Mouse (Mus musculus): Measurements from ENCODE around the gene Ang5. TPM values are rescaled to one million over a fixed set of nuclear protein-coding genes. Genes with fewer than 3 reads are reported as not detected.
"Not testable (repeated sequence)": the region's sequence is repeated elsewhere in the genome, so short reads cannot be mapped to it uniquely, and the experiment has no call there.

Ang5 gene
- not detected in 2 replicates for total RNA-seq (2017)

DNA sequence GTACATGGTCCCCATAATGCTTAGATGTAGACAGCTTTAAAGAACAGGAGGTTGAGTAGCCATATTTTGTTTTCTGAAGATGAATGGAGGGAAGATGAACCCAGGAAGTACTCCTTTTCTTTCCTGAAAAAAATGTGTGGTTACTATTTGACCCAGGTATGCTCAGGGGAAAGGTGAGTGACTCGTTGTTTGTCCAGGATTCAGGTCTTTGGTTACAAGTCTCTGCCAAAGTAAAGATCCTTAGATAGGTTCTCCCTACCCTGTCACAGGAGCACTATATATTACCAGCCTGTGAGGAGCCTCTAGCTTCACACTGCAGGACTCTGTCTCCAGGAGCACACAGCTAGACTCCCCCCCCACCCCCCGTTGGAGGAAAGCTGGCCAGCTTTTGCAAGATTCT is at the start of gene Ang5:
Gene Ang5, plus strand, starts transcription at position 301 of the 400 bp plus-strand sequence.
- ATAC-seq (replicated peaks; ENCODE audit: low read depth, poor library complexity, severe bottlenecking) = not testable (repeated sequence)

DNA sequence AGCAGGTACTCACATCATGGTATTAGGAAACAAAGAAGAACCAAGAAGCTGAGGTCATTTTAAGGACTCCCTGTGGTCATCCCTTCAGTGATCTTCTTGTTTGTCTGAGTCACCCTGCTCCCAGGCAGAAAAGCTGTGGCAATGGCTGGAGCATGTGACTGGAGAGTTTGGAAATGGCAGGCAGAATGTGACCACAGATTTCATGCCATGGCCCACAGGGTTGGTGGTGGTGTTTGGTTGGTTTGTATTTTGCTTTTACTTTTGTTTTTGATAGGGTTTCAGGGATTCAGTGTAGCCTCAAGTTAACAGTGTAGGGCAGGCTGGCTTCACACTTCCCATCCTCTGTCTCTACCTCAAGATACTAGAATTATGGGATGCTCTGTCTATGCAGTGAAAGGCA is 38.7 kb upstream of the Ang5 start:
- ATAC-seq (replicated peaks; ENCODE audit: low read depth, poor library complexity, severe bottlenecking) = peak; percentile 68

DNA sequence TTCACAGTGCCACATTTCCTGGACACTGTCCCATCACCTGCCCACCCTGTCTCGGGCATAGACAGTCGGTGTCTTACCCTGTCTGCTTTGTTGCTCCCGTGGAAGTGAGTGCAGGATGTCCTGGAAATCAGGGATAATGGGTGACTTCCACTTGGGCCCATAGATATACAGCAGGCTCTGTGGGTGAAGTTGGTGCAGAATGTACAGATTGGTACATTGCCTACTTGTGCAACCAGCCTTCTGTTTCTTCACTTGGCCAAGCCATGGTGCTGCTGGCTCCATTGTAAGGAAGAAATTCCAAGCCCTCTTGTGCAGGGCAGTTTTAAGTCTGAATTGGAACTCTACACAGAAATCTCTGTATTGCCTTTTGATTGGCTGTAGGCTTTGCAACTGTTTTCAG is 33.4 kb upstream of the Ang5 start, which contains the start of gene Ear10:
Gene Ear10, minus strand, starts transcription at position 101 of the 400 bp plus-strand sequence.
- ATAC-seq (replicated peaks; ENCODE audit: low read depth, poor library complexity, severe bottlenecking) = not testable (repeated sequence)

DNA sequence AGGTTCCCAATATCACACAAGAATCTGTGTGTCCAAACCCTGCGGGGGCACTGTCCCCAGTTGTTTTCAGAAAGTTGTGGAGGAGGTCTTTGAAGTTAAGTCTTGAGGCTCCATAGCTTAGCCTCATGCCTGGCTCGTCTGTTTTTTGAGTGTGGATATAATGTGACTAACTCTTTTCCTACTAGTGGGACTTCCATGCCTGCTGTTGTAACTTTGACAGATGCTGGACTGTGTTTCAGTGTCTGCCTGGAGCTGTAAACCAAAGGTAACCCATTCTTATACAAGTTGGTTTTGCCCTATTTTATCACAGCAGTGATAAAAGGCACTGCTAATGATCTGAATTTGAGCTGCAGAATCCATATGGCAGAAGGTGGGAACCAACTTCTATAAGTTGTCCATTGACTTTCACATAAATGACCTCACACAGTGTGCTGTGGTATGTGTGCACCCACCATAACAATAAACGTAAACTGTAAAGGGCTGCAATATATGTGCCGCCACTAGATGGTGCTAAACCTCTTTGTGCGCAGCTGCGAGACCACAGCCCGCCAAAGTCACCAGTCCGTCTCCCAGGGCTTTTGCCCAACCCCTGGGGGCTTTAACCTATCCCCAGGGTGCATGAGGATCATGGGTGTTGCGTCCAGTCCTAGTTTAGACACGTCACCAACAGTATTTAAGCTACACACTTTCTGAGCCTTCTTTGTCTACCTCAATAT is 32.0 kb upstream of the Ang5 start, which contains the start of gene Gm8113:
Gene Gm8113, plus strand, starts transcription at position 703 of the 716 bp plus-strand sequence.
- ATAC-seq (replicated peaks; ENCODE audit: low read depth, poor library complexity, severe bottlenecking) = peak; percentile 93

DNA sequence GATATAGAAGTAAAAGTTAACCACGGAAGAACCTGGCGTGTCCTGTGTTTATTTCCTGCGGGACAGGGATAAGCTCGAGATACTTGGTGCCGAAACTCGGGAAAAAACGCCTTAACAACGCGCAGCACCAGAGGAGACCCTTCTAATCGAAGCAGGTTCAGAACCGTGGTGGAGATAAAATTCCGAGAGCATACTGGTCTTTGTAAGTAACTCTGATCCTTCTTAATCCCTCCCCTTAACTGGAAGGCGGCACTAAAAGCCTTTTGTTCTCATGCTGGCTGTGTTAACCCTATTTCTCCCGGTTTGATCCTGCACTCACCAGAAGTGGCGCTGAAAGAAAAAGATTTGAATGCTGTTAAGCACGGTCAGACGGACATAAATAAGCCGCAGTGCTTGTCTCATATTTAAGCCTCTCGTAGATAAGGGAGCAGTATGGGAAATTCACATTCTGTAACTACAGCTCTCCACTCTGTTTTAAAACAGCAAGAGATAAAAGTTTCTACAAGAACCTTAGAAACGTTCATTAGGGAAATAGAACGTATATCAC is 31.4 kb upstream of the Ang5 start:
- ATAC-seq (replicated peaks; ENCODE audit: low read depth, poor library complexity, severe bottlenecking) = peak; percentile 64; the same call in 1 of the 2 replicates

DNA sequence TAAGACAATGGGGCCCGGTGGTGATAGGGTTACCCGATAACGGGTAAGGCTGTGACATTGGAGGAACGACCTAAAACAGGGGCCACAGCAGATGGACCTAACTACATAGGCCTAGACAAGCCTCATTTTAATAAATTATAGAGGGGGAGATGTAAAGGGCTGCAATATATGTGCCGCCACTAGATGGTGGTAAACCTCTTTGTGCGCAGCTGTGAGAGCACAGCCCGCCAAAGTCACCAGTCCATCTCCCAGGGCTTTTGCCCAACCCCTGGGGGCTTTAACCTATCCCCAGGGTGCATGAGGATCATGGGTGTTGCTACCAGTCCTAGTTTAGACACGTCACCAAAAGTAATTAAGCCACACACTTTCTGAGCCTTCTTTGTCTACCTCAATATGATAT is 23.9 kb upstream of the Ang5 start:
- ATAC-seq (replicated peaks; ENCODE audit: low read depth, poor library complexity, severe bottlenecking) = peak; percentile 83

DNA sequence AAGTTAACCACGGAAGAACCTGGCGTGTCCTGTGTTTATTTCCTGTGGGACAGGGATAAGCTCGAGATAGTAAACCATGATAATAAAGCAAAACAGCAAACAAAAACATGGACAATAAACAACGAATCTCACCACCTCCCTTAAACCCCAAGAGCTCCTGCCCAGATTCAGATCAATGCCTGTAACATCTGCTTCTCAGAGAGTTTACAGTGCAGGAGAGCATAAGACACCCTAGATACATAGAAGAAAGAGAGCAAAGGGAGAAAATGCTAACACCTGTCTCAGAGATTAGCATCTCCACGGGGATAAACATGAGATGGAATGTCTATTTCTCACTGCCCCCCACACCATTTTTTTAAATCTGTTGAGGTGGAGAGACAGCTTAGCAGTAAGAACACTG is 23.5 kb upstream of the Ang5 start:
- not testable (repeated sequence) for ATAC-seq (replicated peaks; ENCODE audit: low read depth, poor library complexity, severe bottlenecking)

DNA sequence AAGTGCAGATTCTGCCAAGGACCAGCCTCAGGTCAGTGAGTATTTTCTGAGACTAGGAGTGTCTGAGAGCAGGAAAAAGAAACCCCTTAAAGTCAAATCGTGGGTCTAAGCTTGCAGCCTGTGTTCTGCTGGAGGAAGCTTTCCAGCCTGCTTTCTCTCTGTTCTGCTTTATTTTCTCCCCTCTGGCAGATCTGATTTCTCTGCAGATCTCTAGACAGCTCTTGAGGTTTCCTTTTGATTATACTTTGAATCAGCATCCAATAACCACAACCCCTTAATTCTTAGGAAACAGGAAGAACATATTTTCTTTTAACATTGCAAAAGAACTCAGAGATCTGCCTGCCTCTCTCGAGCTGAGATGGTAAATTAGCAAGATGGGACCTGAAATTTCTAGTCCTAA is 3.5 kb upstream of the Ang5 start:
- ATAC-seq (replicated peaks; ENCODE audit: low read depth, poor library complexity, severe bottlenecking) = peak; percentile 85

DNA sequence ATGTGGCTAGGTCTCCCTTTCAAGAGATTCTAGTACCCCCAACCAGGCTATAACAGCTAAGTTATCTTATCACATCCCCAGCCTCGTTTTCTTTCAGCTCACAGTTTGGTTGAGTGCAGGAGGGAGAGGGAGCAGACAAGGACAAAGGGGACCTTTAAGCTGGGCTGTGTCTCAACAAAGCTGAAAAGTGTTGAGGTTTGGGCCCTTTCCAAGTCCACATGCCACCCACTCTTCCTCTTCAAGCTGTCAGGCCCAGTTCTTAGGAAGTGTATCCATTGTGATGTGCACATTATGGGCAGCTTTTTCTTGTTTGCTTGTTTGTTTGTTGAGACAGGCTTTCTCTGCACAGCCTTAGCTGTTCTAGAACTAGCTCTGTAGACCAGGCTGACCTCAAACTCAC is 1.8 kb upstream of the Ang5 start:
- peak; percentile 68 for ATAC-seq (replicated peaks; ENCODE audit: low read depth, poor library complexity, severe bottlenecking)

DNA sequence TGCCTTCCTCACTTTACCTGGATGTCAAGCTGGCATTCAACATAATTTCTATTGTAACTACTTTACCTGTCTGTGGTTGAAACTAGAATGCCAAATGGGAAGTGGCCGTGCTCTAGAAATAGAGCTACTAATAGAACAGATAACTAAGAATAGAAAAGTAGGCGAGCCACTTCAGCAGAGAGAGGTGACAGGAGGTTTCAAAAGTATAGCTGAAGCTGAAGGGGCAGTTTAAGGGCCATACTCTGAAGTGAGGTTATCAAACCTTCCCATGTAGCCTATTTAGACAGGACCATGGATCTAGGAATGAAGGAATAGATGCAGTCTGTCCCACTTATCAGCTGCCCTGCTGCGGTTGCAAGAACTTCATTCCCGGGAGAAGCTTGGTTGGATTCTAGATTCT is 26.6 kb downstream of the Ang5 start:
- ATAC-seq (replicated peaks; ENCODE audit: low read depth, poor library complexity, severe bottlenecking) = no peak

DNA sequence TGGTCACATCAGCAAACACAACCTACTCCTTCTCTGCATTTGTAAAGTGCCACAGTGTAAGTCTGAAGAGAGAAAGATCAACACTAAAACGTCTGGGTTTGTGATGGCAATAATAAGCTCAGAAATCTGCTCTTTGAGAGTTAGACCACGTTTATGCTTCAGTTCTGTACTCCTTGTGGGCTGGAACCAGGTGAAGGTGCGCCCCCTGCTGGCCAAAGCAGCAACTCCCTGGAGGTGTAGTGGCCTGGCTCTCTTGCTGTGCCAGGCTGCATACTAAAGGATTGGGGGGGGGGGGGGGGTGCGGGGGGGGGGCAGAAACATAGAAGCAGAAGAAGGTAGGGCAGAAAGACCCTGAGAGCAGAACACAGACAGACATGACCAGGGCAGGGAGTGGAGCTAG is 27.0 kb downstream of the Ang5 start:
- ATAC-seq (replicated peaks; ENCODE audit: low read depth, poor library complexity, severe bottlenecking) = peak; percentile 89

DNA sequence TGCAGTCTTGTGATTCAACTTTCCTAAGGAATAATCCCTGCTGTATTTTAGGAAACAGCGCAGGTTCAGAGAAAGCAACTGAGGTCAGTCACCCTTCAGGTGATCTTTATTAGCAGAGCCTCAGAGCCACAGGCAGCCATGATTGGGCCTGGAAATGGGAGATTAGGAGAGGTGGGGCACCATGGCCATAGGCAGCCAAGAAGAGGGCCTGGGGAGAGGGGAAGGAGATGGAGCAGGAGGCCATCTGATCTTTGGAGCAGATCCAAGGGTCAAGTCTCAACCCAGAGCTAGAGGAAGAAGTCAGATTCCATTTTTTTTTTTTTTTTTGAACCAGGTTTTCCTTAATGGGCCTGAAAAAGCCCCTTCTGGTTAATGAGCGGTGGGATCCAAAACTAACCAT is 29.3 kb downstream of the Ang5 start:
- ATAC-seq (replicated peaks; ENCODE audit: low read depth, poor library complexity, severe bottlenecking) = no peak

DNA sequence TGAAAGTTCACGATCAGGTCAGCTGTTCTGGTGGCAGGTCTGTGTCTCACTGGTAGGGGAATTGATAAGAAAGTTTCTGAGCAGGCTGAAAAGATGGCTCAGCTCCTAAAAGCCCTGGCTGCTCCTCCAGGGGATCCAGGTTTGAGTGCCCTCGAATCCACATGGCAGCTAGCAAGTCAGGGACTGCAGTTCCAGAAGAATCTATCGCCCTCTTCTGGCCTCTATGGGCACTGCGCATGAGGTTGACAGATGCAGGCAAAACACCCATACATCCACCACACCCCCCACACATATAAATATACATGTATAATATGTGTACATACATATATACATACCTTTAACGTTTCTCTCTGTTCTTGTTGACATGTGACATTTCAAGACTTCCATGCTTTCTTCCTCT is 30.5 kb downstream of the Ang5 start:
- ATAC-seq (replicated peaks; ENCODE audit: low read depth, poor library complexity, severe bottlenecking) = peak; percentile 88

DNA sequence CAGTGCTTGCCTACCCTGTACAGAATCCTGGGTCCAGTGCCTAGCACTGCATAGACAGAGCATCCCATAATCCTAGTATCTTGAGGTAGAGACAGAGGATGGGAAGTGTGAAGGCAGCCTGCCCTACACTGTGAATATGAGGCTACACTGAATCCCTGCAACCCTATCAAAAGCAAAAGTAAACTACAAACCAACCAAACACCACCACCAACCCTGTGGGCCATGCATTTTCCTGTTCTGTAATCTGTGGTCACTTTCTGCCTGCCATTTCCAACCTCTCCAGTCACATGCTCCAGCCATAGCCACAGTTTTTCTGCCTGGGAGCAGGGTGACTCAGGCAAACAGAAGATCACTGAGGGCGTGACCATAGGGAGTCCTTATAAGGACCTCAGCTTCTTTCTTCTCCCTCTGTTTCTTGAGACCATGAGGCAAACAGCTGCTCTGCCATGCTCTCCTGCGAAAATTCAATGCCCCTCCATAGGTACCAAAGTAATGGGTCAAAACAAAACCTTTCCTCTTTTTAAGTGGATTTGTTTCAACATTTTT is 41.7 kb downstream of the Ang5 start:
- peak; percentile 96 for ATAC-seq (replicated peaks; ENCODE audit: low read depth, poor library complexity, severe bottlenecking)

DNA sequence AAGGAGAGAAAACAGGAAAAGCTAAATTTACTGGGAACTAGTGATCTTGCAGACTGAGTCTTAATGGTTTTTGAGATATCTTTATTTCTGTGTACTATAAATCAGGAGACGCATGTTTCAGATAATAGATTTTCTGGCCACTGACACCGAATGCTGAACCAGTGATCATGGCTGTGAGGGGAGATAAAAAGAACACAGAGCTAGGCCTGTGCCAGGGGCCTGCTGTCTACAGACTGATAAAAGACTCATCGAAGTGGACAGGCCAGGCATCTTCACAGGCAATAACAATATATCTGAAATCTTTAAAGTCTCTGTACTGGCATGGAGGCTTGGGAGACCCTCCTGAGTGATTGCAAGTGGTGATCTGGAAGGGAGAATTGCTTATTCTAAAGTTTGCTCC is 44.7 kb downstream of the Ang5 start:
- ATAC-seq (replicated peaks; ENCODE audit: low read depth, poor library complexity, severe bottlenecking) = no peak

DNA sequence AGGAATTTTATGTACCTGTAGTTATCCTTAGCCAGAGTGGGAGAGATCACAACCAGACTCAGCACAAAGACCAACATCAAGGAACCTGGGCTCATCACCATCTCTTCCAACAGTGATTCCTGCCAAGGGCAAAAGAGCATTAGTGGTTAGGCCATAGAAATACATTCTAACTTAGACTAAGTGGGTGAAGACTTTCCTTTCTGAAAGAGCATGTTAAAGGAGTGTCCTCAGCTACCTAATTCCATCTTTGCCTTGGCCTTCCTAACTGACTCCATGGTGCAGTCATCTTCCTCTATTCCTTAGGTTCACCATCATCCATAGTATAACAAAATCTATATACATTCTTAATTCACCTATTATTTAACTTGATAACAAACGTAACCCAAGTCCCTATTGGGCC is 45.3 kb downstream of the Ang5 start, which contains the start of gene Ang6:
Gene Ang6, minus strand, starts transcription at position 101 of the 400 bp plus-strand sequence.
- no peak for ATAC-seq (replicated peaks; ENCODE audit: low read depth, poor library complexity, severe bottlenecking)

DNA sequence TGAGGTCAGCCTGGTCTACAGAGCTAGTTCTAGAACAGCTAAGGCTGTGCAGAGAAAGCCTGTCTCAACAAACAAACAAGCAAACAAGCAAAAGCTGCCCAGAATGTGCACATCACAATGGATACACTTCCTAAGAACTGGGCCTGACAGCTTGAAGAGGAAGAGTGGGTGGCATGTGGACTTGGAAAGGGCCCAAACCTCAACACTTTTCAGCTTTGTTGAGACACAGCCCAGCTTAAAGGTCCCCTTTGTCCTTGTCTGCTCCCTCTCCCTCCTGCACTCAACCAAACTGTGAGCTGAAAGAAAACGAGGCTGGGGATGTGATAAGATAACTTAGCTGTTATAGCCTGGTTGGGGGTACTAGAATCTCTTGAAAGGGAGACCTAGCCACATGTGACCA is 51.2 kb downstream of the Ang5 start:
- peak; percentile 57 for ATAC-seq (replicated peaks; ENCODE audit: low read depth, poor library complexity, severe bottlenecking)

DNA sequence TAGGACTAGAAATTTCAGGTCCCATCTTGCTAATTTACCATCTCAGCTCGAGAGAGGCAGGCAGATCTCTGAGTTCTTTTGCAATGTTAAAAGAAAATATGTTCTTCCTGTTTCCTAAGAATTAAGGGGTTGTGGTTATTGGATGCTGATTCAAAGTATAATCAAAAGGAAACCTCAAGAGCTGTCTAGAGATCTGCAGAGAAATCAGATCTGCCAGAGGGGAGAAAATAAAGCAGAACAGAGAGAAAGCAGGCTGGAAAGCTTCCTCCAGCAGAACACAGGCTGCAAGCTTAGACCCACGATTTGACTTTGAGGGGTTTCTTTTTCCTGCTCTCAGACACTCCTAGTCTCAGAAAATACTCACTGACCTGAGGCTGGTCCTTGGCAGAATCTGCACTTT is 52.8 kb downstream of the Ang5 start:
- peak; percentile 81 for ATAC-seq (replicated peaks; ENCODE audit: low read depth, poor library complexity, severe bottlenecking)

All from common myeloid progenitor, adult 5-6 weeks (primary cell).